Mouse (Mus musculus): ENCODE measurements around the gene Tspan9.

Gene Tspan9

GRCm38 (mm10) chr6:128132581-128132980 lies 10.8 kb downstream of the Tspan9 start:
- no peak for DNase-seq (ENCODE audit: low read depth)

GRCm38 (mm10) chr6:128131390-128131789 lies 12.0 kb downstream of the Tspan9 start:
- DNase-seq (ENCODE audit: low read depth), result no peak

GRCm38 (mm10) chr6:128130686-128131085 lies 12.7 kb downstream of the Tspan9 start:
- DNase-seq (ENCODE audit: low read depth), result no peak

GRCm38 (mm10) chr6:128129382-128129781 lies 14.0 kb downstream of the Tspan9 start:
- DNase-seq (ENCODE audit: low read depth), result no peak

GRCm38 (mm10) chr6:128127312-128127711 lies 16.1 kb downstream of the Tspan9 start:
- DNase-seq (ENCODE audit: low read depth), result no peak

GRCm38 (mm10) chr6:128126876-128127275 lies 16.5 kb downstream of the Tspan9 start:
- no peak for DNase-seq (ENCODE audit: low read depth)

- no peak for DNase-seq (ENCODE audit: low read depth)
Observed at GRCm38 (mm10) chr6:128125464-128125863, 17.9 kb downstream of the Tspan9 start.

GRCm38 (mm10) chr6:128124222-128124971 lies 19.0 kb downstream of the Tspan9 start:
- DNase-seq (ENCODE audit: low read depth), result no peak

- DNase-seq (ENCODE audit: low read depth), result no peak
Observed at GRCm38 (mm10) chr6:128122127-128122526, 21.3 kb downstream of the Tspan9 start.

- no peak for DNase-seq (ENCODE audit: low read depth)
Observed at GRCm38 (mm10) chr6:128121691-128122090, 21.7 kb downstream of the Tspan9 start.

- DNase-seq (ENCODE audit: low read depth), result no peak
Observed at GRCm38 (mm10) chr6:128120806-128121205, 22.6 kb downstream of the Tspan9 start.

- no peak for DNase-seq (ENCODE audit: low read depth)
Observed at GRCm38 (mm10) chr6:128118670-128119230, 24.6 kb downstream of the Tspan9 start.

GRCm38 (mm10) chr6:128116836-128117542 lies 26.4 kb downstream of the Tspan9 start:
- no peak for DNase-seq (ENCODE audit: low read depth)

- DNase-seq (ENCODE audit: low read depth), result no peak
Observed at GRCm38 (mm10) chr6:128116344-128116743, 27.1 kb downstream of the Tspan9 start.

- no peak for DNase-seq (ENCODE audit: low read depth)
Observed at GRCm38 (mm10) chr6:128115121-128115520, 28.3 kb downstream of the Tspan9 start.

GRCm38 (mm10) chr6:128112605-128113004 lies 30.8 kb downstream of the Tspan9 start:
- no peak for DNase-seq (ENCODE audit: low read depth)

- DNase-seq (ENCODE audit: low read depth), result no peak
Observed at GRCm38 (mm10) chr6:128111784-128112183, 31.6 kb downstream of the Tspan9 start.

GRCm38 (mm10) chr6:128108324-128109035 lies 34.9 kb downstream of the Tspan9 start:
- no peak for DNase-seq (ENCODE audit: low read depth)

- DNase-seq (ENCODE audit: low read depth), result no peak
Observed at GRCm38 (mm10) chr6:128107698-128108097, 35.7 kb downstream of the Tspan9 start.

- no peak for DNase-seq (ENCODE audit: low read depth)
Observed at GRCm38 (mm10) chr6:128106154-128106553, 37.2 kb downstream of the Tspan9 start.

GRCm38 (mm10) chr6:128104712-128105324 lies 38.6 kb downstream of the Tspan9 start:
- no peak for DNase-seq (ENCODE audit: low read depth)

- DNase-seq (ENCODE audit: low read depth), result no peak
Observed at GRCm38 (mm10) chr6:128103874-128104273, 39.5 kb downstream of the Tspan9 start.

Measured in naive thymus-derived CD4-positive, alpha-beta T cell, adult 2 months (primary cell).